Mouse (Mus musculus): Measurements from ENCODE around the gene Lgals9.
A peak's percentile ranks its signal among the peaks of the same experiment; 100 is the strongest.

Lgals9 gene

GRCm38 (mm10) chr11:78984483-78985177, at the start of gene Lgals9:
TSS of gene Lgals9 (minus strand) at chr11:78984946.
- DNase-seq (ENCODE audit: low read depth, low spot score) = peak; percentile 99

- DNase-seq (ENCODE audit: low read depth, low spot score) = no peak
Observed at GRCm38 (mm10) chr11:79033636-79034035, 48.9 kb upstream of the Lgals9 start.

- no peak for DNase-seq (ENCODE audit: low read depth, low spot score)
Observed at GRCm38 (mm10) chr11:79033021-79033420, 48.3 kb upstream of the Lgals9 start.

GRCm38 (mm10) chr11:79031452-79031746, 46.7 kb upstream of the Lgals9 start:
- peak; percentile 12 for DNase-seq (ENCODE audit: low read depth, low spot score)

GRCm38 (mm10) chr11:79030570-79031451, 46.1 kb upstream of the Lgals9 start:
- DNase-seq (ENCODE audit: low read depth, low spot score) = peak; percentile 80

- DNase-seq (ENCODE audit: low read depth, low spot score) = no peak
Observed at GRCm38 (mm10) chr11:79023751-79024150, 39.0 kb upstream of the Lgals9 start.

- no peak for DNase-seq (ENCODE audit: low read depth, low spot score)
Observed at GRCm38 (mm10) chr11:79023342-79023741, 38.6 kb upstream of the Lgals9 start.

GRCm38 (mm10) chr11:79022836-79023235, 38.1 kb upstream of the Lgals9 start:
- DNase-seq (ENCODE audit: low read depth, low spot score) = no peak

GRCm38 (mm10) chr11:79020535-79021045, 35.8 kb upstream of the Lgals9 start:
- DNase-seq (ENCODE audit: low read depth, low spot score) = no peak

- DNase-seq (ENCODE audit: low read depth, low spot score) = peak; percentile 44
Observed at GRCm38 (mm10) chr11:79019839-79020534, 35.2 kb upstream of the Lgals9 start.

- DNase-seq (ENCODE audit: low read depth, low spot score) = peak; percentile 80
Observed at GRCm38 (mm10) chr11:79018954-79019704, 34.4 kb upstream of the Lgals9 start.

- no peak for DNase-seq (ENCODE audit: low read depth, low spot score)
Observed at GRCm38 (mm10) chr11:79017161-79017606, 32.4 kb upstream of the Lgals9 start.

- DNase-seq (ENCODE audit: low read depth, low spot score) = no peak
Observed at GRCm38 (mm10) chr11:79016236-79016635, 31.5 kb upstream of the Lgals9 start.

- no peak for DNase-seq (ENCODE audit: low read depth, low spot score)
Observed at GRCm38 (mm10) chr11:79015660-79016215, 31.0 kb upstream of the Lgals9 start.

GRCm38 (mm10) chr11:79014602-79015325, 30.0 kb upstream of the Lgals9 start:
- DNase-seq (ENCODE audit: low read depth, low spot score) = no peak

GRCm38 (mm10) chr11:79013806-79014205, 29.1 kb upstream of the Lgals9 start:
- DNase-seq (ENCODE audit: low read depth, low spot score) = no peak

- DNase-seq (ENCODE audit: low read depth, low spot score) = no peak
Observed at GRCm38 (mm10) chr11:79013056-79013455, 28.3 kb upstream of the Lgals9 start.

- DNase-seq (ENCODE audit: low read depth, low spot score) = no peak
Observed at GRCm38 (mm10) chr11:79012529-79012928, 27.8 kb upstream of the Lgals9 start.

GRCm38 (mm10) chr11:79008891-79009290, 24.1 kb upstream of the Lgals9 start:
- no peak for DNase-seq (ENCODE audit: low read depth, low spot score)

Measured in 3T3-L1 (cell line).